Mouse (Mus musculus): ENCODE results near the gene Tmem233. TPM values are rescaled to one million over a fixed set of nuclear protein-coding genes. Genes with fewer than 3 reads are reported as not detected.
A peak's percentile ranks its signal among the peaks of the same experiment; 100 is the strongest.

Gene Tmem233
- polyA plus RNA-seq, 1 experiment from 2014 or later = not detected

GRCm38 (mm10) chr5:116052171-116052570 lies 30.9 kb downstream of the Tmem233 start:
- H3K4me2 ChIP-seq = no peak overlapping the region
- no peaks in the 10 kb centered on the region for H3K9me3 ChIP-seq (replicated peaks)
- H3K9ac ChIP-seq = no peak overlapping the region
- H3K27me3 ChIP-seq = no peaks in the 10 kb centered on the region
- 86% methylated on average over 5 of the region's 5 CpGs for WGBS
- no peaks in the 10 kb centered on the region for H3K4me1 ChIP-seq
- H3K4me3 ChIP-seq (replicated peaks) = no peak overlapping the region
- H3K36me3 ChIP-seq = no peaks in the 10 kb centered on the region
- H3K27ac ChIP-seq = no peak overlapping the region
- ATAC-seq (replicated peaks; ENCODE audit: low FRiP score) = no peak

GRCm38 (mm10) chr5:116049821-116050220 lies 33.2 kb downstream of the Tmem233 start:
- WGBS = 71% methylated on average over 4 of the region's 4 CpGs
- Histone ChIP-seq H3K9me3 (replicated peaks) (no peaks in the 10 kb centered on the region), H3K4me3 (replicated peaks) (no peak overlapping the region), H3K4me1 (no peaks in the 10 kb centered on the region), H3K9ac (no peak overlapping the region), H3K27me3 (no peaks in the 10 kb centered on the region), H3K27ac (no peak overlapping the region), H3K36me3 (no peaks in the 10 kb centered on the region), H3K4me2 (no peak overlapping the region)
- ATAC-seq (replicated peaks; ENCODE audit: low FRiP score) = no peak

GRCm38 (mm10) chr5:116048321-116048720 lies 34.7 kb downstream of the Tmem233 start:
- Histone ChIP-seq H3K9me3 (replicated peaks) (no peaks in the 10 kb centered on the region), H3K4me1 (no peaks in the 10 kb centered on the region), H3K4me3 (replicated peaks) (no peak overlapping the region), H3K27ac (no peak overlapping the region), H3K4me2 (no peak overlapping the region), H3K9ac (no peak overlapping the region), H3K36me3 (no peaks in the 10 kb centered on the region), H3K27me3 (no peaks in the 10 kb centered on the region)
- ATAC-seq (replicated peaks; ENCODE audit: low FRiP score) = no peak
- 87% methylated on average over 3 of the region's 3 CpGs for WGBS

- H3K9me3 ChIP-seq (replicated peaks) = no peaks in the 10 kb centered on the region
- ATAC-seq (replicated peaks; ENCODE audit: low FRiP score) = no peak
- H3K4me1 ChIP-seq = no peaks in the 10 kb centered on the region
- 79% methylated on average over 4 of the region's 4 CpGs for WGBS
- no peak overlapping the region for H3K9ac ChIP-seq
- no peak overlapping the region for H3K27ac ChIP-seq
- no peak overlapping the region for H3K4me2 ChIP-seq
- H3K36me3 ChIP-seq = no peaks in the 10 kb centered on the region
- H3K27me3 ChIP-seq = no peaks in the 10 kb centered on the region
- H3K4me3 ChIP-seq (replicated peaks) = no peak overlapping the region
Measured at GRCm38 (mm10) chr5:116046246-116046645, 36.8 kb downstream of the Tmem233 start.

- no peaks in the 10 kb centered on the region for H3K4me1 ChIP-seq
- no peak overlapping the region for H3K4me2 ChIP-seq
- ATAC-seq (replicated peaks; ENCODE audit: low FRiP score) = no peak
- no peaks in the 10 kb centered on the region for H3K36me3 ChIP-seq
- peaks cover 2% of the 10 kb centered on the region for H3K27me3 ChIP-seq
- H3K27ac ChIP-seq = no peak overlapping the region
- H3K4me3 ChIP-seq (replicated peaks) = no peak overlapping the region
- no peaks in the 10 kb centered on the region for H3K9me3 ChIP-seq (replicated peaks)
- H3K9ac ChIP-seq = no peak overlapping the region
- 85% methylated on average over 8 of the region's 8 CpGs for WGBS
Measured at GRCm38 (mm10) chr5:116045581-116045980, 37.5 kb downstream of the Tmem233 start.

- no peaks in the 10 kb centered on the region for H3K36me3 ChIP-seq
- H3K4me2 ChIP-seq = no peak overlapping the region
- no peak overlapping the region for H3K27ac ChIP-seq
- WGBS = 76% methylated on average over 7 of the region's 7 CpGs
- H3K4me1 ChIP-seq = 0 out of 2 replicates have a peak, but pooled peaks cover 4% of the 10 kb centered on the region
- H3K9ac ChIP-seq = no peak overlapping the region
- no peak overlapping the region for H3K4me3 ChIP-seq (replicated peaks)
- H3K27me3 ChIP-seq = peaks cover 6% of the 10 kb centered on the region
- no peak for ATAC-seq (replicated peaks; ENCODE audit: low FRiP score)
- H3K9me3 ChIP-seq (replicated peaks) = no peaks in the 10 kb centered on the region
Measured at GRCm38 (mm10) chr5:116042241-116042640, 40.8 kb downstream of the Tmem233 start.

- 19% methylated on average over 11 of the region's 11 CpGs for WGBS
- Histone ChIP-seq H3K4me3 (replicated peaks) (peak overlapping the region; percentile 11), H3K9ac (no peak overlapping the region)
Measured at GRCm38 (mm10) chr5:116039706-116040105, 43.3 kb downstream of the Tmem233 start.

GRCm38 (mm10) chr5:116037731-116038130 lies 45.3 kb downstream of the Tmem233 start:
- ATAC-seq (replicated peaks; ENCODE audit: low FRiP score) = no peak
- Histone ChIP-seq H3K36me3 (no peaks in the 10 kb centered on the region), H3K27ac (no peak overlapping the region), H3K4me3 (replicated peaks) (no peak overlapping the region), H3K27me3 (peaks cover 13% of the 10 kb centered on the region), H3K9me3 (replicated peaks) (no peaks in the 10 kb centered on the region), H3K4me2 (no peak overlapping the region), H3K9ac (no peak overlapping the region), H3K4me1 (0 out of 2 replicates have a peak, but pooled peaks cover 4% of the 10 kb centered on the region)
- 60% methylated on average over 12 of the region's 12 CpGs for WGBS

More at GRCm38 (mm10) chr5:116039706-116040105, 43.3 kb downstream of the Tmem233 start:
- ATAC-seq (replicated peaks; ENCODE audit: low FRiP score) = no peak
- H3K9me3 ChIP-seq (replicated peaks) = no peaks in the 10 kb centered on the region
- H3K36me3 ChIP-seq = no peaks in the 10 kb centered on the region
- H3K4me2 ChIP-seq = peak overlapping the region; percentile 43
- 0 out of 2 replicates have a peak, but pooled peaks cover 4% of the 10 kb centered on the region for H3K4me1 ChIP-seq
- H3K27me3 ChIP-seq = peaks cover 13% of the 10 kb centered on the region
- H3K27ac ChIP-seq = no peak overlapping the region

GRCm38 (mm10) chr5:116036465-116036864 lies 46.6 kb downstream of the Tmem233 start:
- Histone ChIP-seq H3K4me1 (0 out of 2 replicates have a peak, but pooled peaks cover 4% of the 10 kb centered on the region), H3K4me2 (no peak overlapping the region), H3K27ac (no peak overlapping the region), H3K9me3 (replicated peaks) (no peaks in the 10 kb centered on the region), H3K27me3 (peaks cover 13% of the 10 kb centered on the region), H3K4me3 (replicated peaks) (no peak overlapping the region), H3K36me3 (no peaks in the 10 kb centered on the region), H3K9ac (no peak overlapping the region)
- WGBS = 63% methylated on average over 16 of the region's 16 CpGs
- no peak for ATAC-seq (replicated peaks; ENCODE audit: low FRiP score)

GRCm38 (mm10) chr5:116031190-116031577 lies 51.9 kb downstream of the Tmem233 start:
- no peak overlapping the region for H3K9ac ChIP-seq
- H3K4me2 ChIP-seq = peak overlapping the region; percentile 48
- no peak overlapping the region for H3K4me3 ChIP-seq (replicated peaks)
- peaks cover 7% of the 10 kb centered on the region for H3K4me1 ChIP-seq
- H3K9me3 ChIP-seq (replicated peaks) = no peaks in the 10 kb centered on the region
- WGBS = 4% methylated on average over 14 of the region's 14 CpGs
- no peak for ATAC-seq (replicated peaks; ENCODE audit: low FRiP score)
- H3K27ac ChIP-seq = no peak overlapping the region
- no peaks in the 10 kb centered on the region for H3K36me3 ChIP-seq
- 0 out of 2 replicates have a peak, but pooled peaks cover 2% of the 10 kb centered on the region for H3K27me3 ChIP-seq

- no peak overlapping the region for H3K27ac ChIP-seq
- H3K4me1 ChIP-seq = peaks cover 7% of the 10 kb centered on the region
- 4% methylated on average over 19 of the region's 19 CpGs for WGBS
- no peaks in the 10 kb centered on the region for H3K36me3 ChIP-seq
- H3K9ac ChIP-seq = no peak overlapping the region
- H3K9me3 ChIP-seq (replicated peaks) = no peaks in the 10 kb centered on the region
- ATAC-seq (replicated peaks; ENCODE audit: low FRiP score) = 0 out of 2 replicates have a peak, but pooled peaks have one; percentile 18
- 0 out of 2 replicates have a peak overlapping the region, but pooled peaks have one; percentile 2 for H3K4me3 ChIP-seq (replicated peaks)
- no peaks in the 10 kb centered on the region for H3K27me3 ChIP-seq
- H3K4me2 ChIP-seq = peak overlapping the region; percentile 48
Measured at GRCm38 (mm10) chr5:116030566-116031189, 52.4 kb downstream of the Tmem233 start.

GRCm38 (mm10) chr5:116029071-116029470 lies 54.0 kb downstream of the Tmem233 start:
- H3K9ac ChIP-seq = no peak overlapping the region
- ATAC-seq (replicated peaks; ENCODE audit: low FRiP score) = no peak
- no peak overlapping the region for H3K4me3 ChIP-seq (replicated peaks)
- no peaks in the 10 kb centered on the region for H3K9me3 ChIP-seq (replicated peaks)
- 72% methylated on average over 7 of the region's 7 CpGs for WGBS
- H3K27me3 ChIP-seq = no peaks in the 10 kb centered on the region
- H3K4me1 ChIP-seq = peaks cover 7% of the 10 kb centered on the region
- no peak overlapping the region for H3K4me2 ChIP-seq
- H3K27ac ChIP-seq = no peak overlapping the region
- no peaks in the 10 kb centered on the region for H3K36me3 ChIP-seq

- H3K36me3 ChIP-seq = peaks cover 10% of the 10 kb centered on the region
- no peak overlapping the region for H3K9ac ChIP-seq
- peaks cover 29% of the 10 kb centered on the region for H3K4me1 ChIP-seq
- WGBS = 91% methylated on average over 14 of the region's 14 CpGs
- ATAC-seq (replicated peaks; ENCODE audit: low FRiP score) = no peak
- no peak overlapping the region for H3K4me2 ChIP-seq
- no peaks in the 10 kb centered on the region for H3K27me3 ChIP-seq
- H3K27ac ChIP-seq = no peak overlapping the region
- no peak overlapping the region for H3K4me3 ChIP-seq (replicated peaks)
- no peaks in the 10 kb centered on the region for H3K9me3 ChIP-seq (replicated peaks)
Measured at GRCm38 (mm10) chr5:116026561-116026960, 56.5 kb downstream of the Tmem233 start.

All from kidney, embryonic 15.5 days (tissue).